Mouse (Mus musculus) testis, adult 2 months (tissue): ENCODE measurements around the gene Fam208b.
A peak's percentile ranks its signal among the peaks of the same experiment; 100 is the strongest.

ENCODE experiments used
- CTCF ChIP-seq: fragments of 200-500 bp; IDR thresholded peaks from 2 replicates; pipeline ENCODE4 v1.5.1; 2012; ENCODE audit warnings: low read depth, mild to moderate bottlenecking, inconsistent platforms, low read length, moderate library complexity; ENCODE audit not compliant: control insufficient read depth, insufficient read depth, insufficient replicate concordance
- POLR2A ChIP-seq: fragments of 200-500 bp; IDR thresholded peaks from 2 replicates; pipeline ENCODE4 v1.6.1; 2012; ENCODE audit warnings: low read depth, mild to moderate bottlenecking, inconsistent platforms, low read length, moderate library complexity; ENCODE audit not compliant: control insufficient read depth

DNA sequence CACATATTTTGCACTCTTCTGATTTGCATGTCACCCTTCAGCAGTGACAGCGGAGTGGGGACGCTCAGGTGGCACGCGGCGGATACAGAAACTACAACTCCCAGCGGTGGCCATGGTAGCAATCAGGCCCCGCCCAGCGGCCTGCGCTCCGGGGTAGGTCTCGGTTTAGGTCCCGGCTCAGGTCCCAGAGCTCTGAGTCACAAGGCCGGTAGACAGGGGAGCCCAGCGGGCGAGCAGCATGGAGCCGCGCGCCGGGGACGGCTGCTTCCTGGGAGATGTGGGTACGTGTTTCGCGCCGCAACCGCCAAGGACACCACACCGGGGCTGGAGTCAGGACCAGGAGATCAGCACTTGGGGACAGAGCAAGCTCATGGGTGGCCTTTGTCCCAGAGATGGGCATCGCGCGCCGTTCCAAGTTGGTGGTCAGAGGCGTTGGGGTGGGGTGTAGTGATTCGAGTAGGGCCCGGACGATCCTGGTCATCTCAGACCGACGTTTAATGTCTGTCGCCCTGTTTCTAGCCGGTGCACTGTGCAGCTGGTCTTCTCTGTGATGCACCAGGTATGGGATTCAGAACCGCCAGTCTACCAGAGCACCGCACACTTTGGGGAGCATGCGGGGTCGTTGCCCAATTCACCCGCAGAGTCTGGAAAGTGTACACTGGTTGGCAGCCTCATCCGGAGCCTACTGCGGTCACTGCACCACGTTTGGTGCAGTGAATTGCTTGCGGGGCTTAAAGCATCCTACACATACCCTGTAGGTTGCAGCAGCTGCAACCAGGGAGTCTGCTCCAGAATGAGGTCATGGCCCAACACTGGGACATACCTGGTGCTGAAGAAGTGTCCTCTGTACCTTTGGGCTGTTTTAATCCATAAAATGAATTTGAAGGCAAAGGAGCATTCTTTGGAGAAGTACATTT, 23.2 kb upstream of the Fam208b start, which contains the start of gene Asb13:
- TF ChIP-seq CTCF (no peak), POLR2A (0 out of 2 replicates have a peak, but pooled peaks have one; percentile 18)
